Mouse (Mus musculus): ENCODE data around the gene Tma16. TPM values are rescaled to one million over a fixed set of nuclear protein-coding genes. Genes with fewer than 3 reads are reported as not detected.

The Tma16 gene
- polyA plus RNA-seq (2015; fragmentation: Nextera tagmentation; extraction: Ambion mirVana), result 4.6 and 4.8 TPM in 2 replicates

GRCm38 (mm10) chr8:66486084-66486763, at the start of gene Tma16:
TSS of gene Tma16 (minus strand) at chr8:66486530.
- Histone ChIP-seq H3K4me1 (replicated peaks) (peaks cover 12% of the 10 kb centered on the region), H3K9ac (peak within 1 kb of the TSS; percentile 71), H3K4me3 (replicated peaks) (peak within 1 kb of the TSS; percentile 78), H3K9me3 (replicated peaks) (no peaks in the 10 kb centered on the region), H3K4me2 (peak within 1 kb of the TSS; percentile 72), H3K27ac (replicated peaks) (peak within 1 kb of the TSS; percentile 29; the same call in 1 of the 2 replicates), H3K36me3 (replicated peaks) (peaks cover 22% of the 10 kb centered on the region), H3K27me3 (no peaks in the 10 kb centered on the region)
- under 1% methylated on average over 45 of the region's 45 CpGs for WGBS (ENCODE audit: insufficient replicate concordance)
- peak; percentile 84 for ATAC-seq (ENCODE audit: insufficient read depth)

- Histone ChIP-seq H3K4me2 (no peak overlapping the region), H3K9ac (no peak overlapping the region), H3K9me3 (replicated peaks) (no peaks in the 10 kb centered on the region), H3K4me3 (replicated peaks) (no peak overlapping the region), H3K36me3 (replicated peaks) (no peaks in the 10 kb centered on the region), H3K27ac (replicated peaks) (no peak overlapping the region), H3K4me1 (replicated peaks) (no peaks in the 10 kb centered on the region), H3K27me3 (no peaks in the 10 kb centered on the region)
- ATAC-seq (ENCODE audit: insufficient read depth), result no peak
These were observed 34.2 kb upstream of the Tma16 start for GRCm38 (mm10) chr8:66520576-66520975.

GRCm38 (mm10) chr8:66519149-66519548, 32.8 kb upstream of the Tma16 start:
- WGBS (ENCODE audit: insufficient replicate concordance), result 57% methylated on average over 2 of the region's 2 CpGs
- no peak overlapping the region for H3K27ac ChIP-seq (replicated peaks)
- no peaks in the 10 kb centered on the region for H3K27me3 ChIP-seq
- H3K9ac ChIP-seq, result no peak overlapping the region
- no peak for ATAC-seq (ENCODE audit: insufficient read depth)
- H3K36me3 ChIP-seq (replicated peaks), result no peaks in the 10 kb centered on the region
- H3K4me2 ChIP-seq, result no peak overlapping the region
- no peaks in the 10 kb centered on the region for H3K9me3 ChIP-seq (replicated peaks)
- H3K4me1 ChIP-seq (replicated peaks), result no peaks in the 10 kb centered on the region
- no peak overlapping the region for H3K4me3 ChIP-seq (replicated peaks)

- Histone ChIP-seq H3K4me2 (no peak within 1 kb of the TSS), H3K9ac (no peak within 1 kb of the TSS), H3K27ac (replicated peaks) (no peak within 1 kb of the TSS), H3K27me3 (no peaks in the 10 kb centered on the region), H3K9me3 (replicated peaks) (no peaks in the 10 kb centered on the region), H3K4me1 (replicated peaks) (no peaks in the 10 kb centered on the region), H3K36me3 (replicated peaks) (no peaks in the 10 kb centered on the region), H3K4me3 (replicated peaks) (no peak within 1 kb of the TSS)
- ATAC-seq (ENCODE audit: insufficient read depth), result no peak
- 84% methylated on average over 22 of the region's 22 CpGs for WGBS (ENCODE audit: insufficient replicate concordance)
These were observed 25.2 kb upstream of the Tma16 start, which contains the start of gene Tktl2 for GRCm38 (mm10) chr8:66511537-66511936. TSS of gene Tktl2 (plus strand) at chr8:66511756.

GRCm38 (mm10) chr8:66503381-66503780, 17.1 kb upstream of the Tma16 start:
- no peak overlapping the region for H3K4me2 ChIP-seq
- no peaks in the 10 kb centered on the region for H3K9me3 ChIP-seq (replicated peaks)
- no peak overlapping the region for H3K9ac ChIP-seq
- no peaks in the 10 kb centered on the region for H3K36me3 ChIP-seq (replicated peaks)
- no peak overlapping the region for H3K27ac ChIP-seq (replicated peaks)
- 44% methylated on average over 2 of the region's 2 CpGs for WGBS (ENCODE audit: insufficient replicate concordance)
- H3K4me1 ChIP-seq (replicated peaks), result no peaks in the 10 kb centered on the region
- no peak overlapping the region for H3K4me3 ChIP-seq (replicated peaks)
- no peaks in the 10 kb centered on the region for H3K27me3 ChIP-seq
- no peak for ATAC-seq (ENCODE audit: insufficient read depth)

GRCm38 (mm10) chr8:66496998-66497577, 10.8 kb upstream of the Tma16 start:
- Histone ChIP-seq H3K27me3 (no peaks in the 10 kb centered on the region), H3K4me3 (replicated peaks) (no peak overlapping the region), H3K9ac (no peak overlapping the region), H3K9me3 (replicated peaks) (no peaks in the 10 kb centered on the region), H3K27ac (replicated peaks) (no peak overlapping the region), H3K4me2 (no peak overlapping the region), H3K36me3 (replicated peaks) (no peaks in the 10 kb centered on the region), H3K4me1 (replicated peaks) (no peaks in the 10 kb centered on the region)
- 12% methylated on average over 4 of the region's 4 CpGs for WGBS (ENCODE audit: insufficient replicate concordance)
- no peak for ATAC-seq (ENCODE audit: insufficient read depth)

- no peaks in the 10 kb centered on the region for H3K27me3 ChIP-seq
- no peak for ATAC-seq (ENCODE audit: insufficient read depth)
- WGBS (ENCODE audit: insufficient replicate concordance), result 6% methylated on average over 8 of the region's 8 CpGs
- no peak overlapping the region for H3K27ac ChIP-seq (replicated peaks)
- H3K36me3 ChIP-seq (replicated peaks), result no peaks in the 10 kb centered on the region
- H3K9me3 ChIP-seq (replicated peaks), result no peaks in the 10 kb centered on the region
- H3K4me3 ChIP-seq (replicated peaks), result no peak overlapping the region
- H3K4me2 ChIP-seq, result no peak overlapping the region
- no peaks in the 10 kb centered on the region for H3K4me1 ChIP-seq (replicated peaks)
- no peak overlapping the region for H3K9ac ChIP-seq
These were observed 9.4 kb upstream of the Tma16 start for GRCm38 (mm10) chr8:66495726-66496125.

- Histone ChIP-seq H3K9me3 (replicated peaks) (no peaks in the 10 kb centered on the region), H3K4me1 (replicated peaks) (no peaks in the 10 kb centered on the region), H3K36me3 (replicated peaks) (no peaks in the 10 kb centered on the region), H3K27me3 (no peaks in the 10 kb centered on the region), H3K9ac (no peak overlapping the region), H3K4me2 (no peak overlapping the region), H3K4me3 (replicated peaks) (no peak overlapping the region), H3K27ac (replicated peaks) (no peak overlapping the region)
- WGBS (ENCODE audit: insufficient replicate concordance), result 54% methylated on average over 2 of the region's 2 CpGs
- no peak for ATAC-seq (ENCODE audit: insufficient read depth)
These were observed 8.2 kb upstream of the Tma16 start for GRCm38 (mm10) chr8:66494496-66494895.

GRCm38 (mm10) chr8:66490624-66491023, 4.3 kb upstream of the Tma16 start:
- Histone ChIP-seq H3K4me3 (replicated peaks) (no peak overlapping the region), H3K9ac (no peak overlapping the region), H3K4me1 (replicated peaks) (peaks cover under 1% of the 10 kb centered on the region; the same call in 1 of the 2 replicates), H3K27ac (replicated peaks) (no peak overlapping the region), H3K36me3 (replicated peaks) (no peaks in the 10 kb centered on the region), H3K9me3 (replicated peaks) (no peaks in the 10 kb centered on the region), H3K27me3 (no peaks in the 10 kb centered on the region), H3K4me2 (no peak overlapping the region)
- WGBS (ENCODE audit: insufficient replicate concordance), result 28% methylated on average over 4 of the region's 4 CpGs
- ATAC-seq (ENCODE audit: insufficient read depth), result no peak

- Histone ChIP-seq H3K27ac (replicated peaks) (no peak overlapping the region), H3K27me3 (no peaks in the 10 kb centered on the region), H3K9me3 (replicated peaks) (no peaks in the 10 kb centered on the region), H3K36me3 (replicated peaks) (0 out of 2 replicates have a peak, but pooled peaks cover 2% of the 10 kb centered on the region), H3K4me3 (replicated peaks) (no peak overlapping the region), H3K9ac (no peak overlapping the region), H3K4me2 (no peak overlapping the region), H3K4me1 (replicated peaks) (peaks cover 12% of the 10 kb centered on the region)
- no peak for ATAC-seq (ENCODE audit: insufficient read depth)
- 44% methylated on average over 3 of the region's 3 CpGs for WGBS (ENCODE audit: insufficient replicate concordance)
These were observed 2.2 kb upstream of the Tma16 start for GRCm38 (mm10) chr8:66488556-66488955.

GRCm38 (mm10) chr8:66476880-66477279, 9.4 kb downstream of the Tma16 start:
- Histone ChIP-seq H3K4me1 (replicated peaks) (no peaks in the 10 kb centered on the region), H3K27me3 (no peaks in the 10 kb centered on the region), H3K27ac (replicated peaks) (no peak overlapping the region), H3K4me2 (no peak overlapping the region), H3K36me3 (replicated peaks) (peaks cover 47% of the 10 kb centered on the region), H3K4me3 (replicated peaks) (no peak overlapping the region), H3K9me3 (replicated peaks) (no peaks in the 10 kb centered on the region), H3K9ac (no peak overlapping the region)
- no peak for ATAC-seq (ENCODE audit: insufficient read depth)
- whole genome bisulfite sequencing (ENCODE audit: insufficient replicate concordance), result 77% methylated on average over 3 of the region's 3 CpGs

All from liver, embryonic 15.5 days (tissue).